Mouse (Mus musculus) neural tube, embryonic 13.5 days (tissue): Measurements from ENCODE around the gene C2cd6. TPM values are rescaled to one million over a fixed set of nuclear protein-coding genes. Genes with fewer than 3 reads are reported as not detected.
A peak's percentile ranks its signal among the peaks of the same experiment; 100 is the strongest.

Experiments
- ATAC-seq: fragments of 200-750 bp; cut with Nextera tagmentation; 2 replicates; pipeline ENCODE4 v1.8.0; 2017; ENCODE audit warnings: low read depth, mild to moderate bottlenecking, moderate TSS enrichment, moderate library complexity
- H3K27ac ChIP-seq: fragments of 300-500 bp; sonication (generic); replicated peaks from 2 replicates; pipeline ENCODE4 v1.5.1; 2015; ENCODE audit warnings: moderate library complexity, mild to moderate bottlenecking, inconsistent platforms
- H3K27me3 ChIP-seq: fragments of 300-500 bp; sonication (generic); 2 replicates; pipeline ENCODE4 v1.6.1; 2015; ENCODE audit warnings: mild to moderate bottlenecking, inconsistent platforms
- H3K36me3 ChIP-seq: fragments of 300-500 bp; sonication (generic); 2 replicates; pipeline ENCODE4 v1.6.1; 2015; ENCODE audit warnings: mild to moderate bottlenecking, inconsistent platforms
- H3K4me1 ChIP-seq: fragments of 300-500 bp; sonication (generic); replicated peaks from 2 replicates; pipeline ENCODE4 v1.6.1; 2015; ENCODE audit warnings: inconsistent platforms
- H3K4me2 ChIP-seq: fragments of 300-500 bp; sonication (generic); 2 replicates; pipeline ENCODE4 v1.6.1; 2015; ENCODE audit warnings: inconsistent platforms, mild to moderate bottlenecking, moderate library complexity
- H3K4me3 ChIP-seq: fragments of 300-500 bp; sonication (generic); 2 replicates; pipeline ENCODE4 v1.5.1; 2015; ENCODE audit warnings: mild to moderate bottlenecking, inconsistent platforms
- H3K9ac ChIP-seq: fragments of 300-500 bp; sonication (generic); 2 replicates; pipeline ENCODE4 v1.6.1; 2015; ENCODE audit warnings: moderate library complexity, mild to moderate bottlenecking, inconsistent platforms
- H3K9me3 ChIP-seq: fragments of 300-500 bp; sonication (generic); 2 replicates; pipeline ENCODE4 v1.6.1; 2016; ENCODE audit warnings: inconsistent platforms
- WGBS: fragments of 180-500 bp; shearing (Covaris S2); methylation state at CpG from one replicate; pipeline ENCODE4 v1.1.7; 2015; 5-methylcytosine and 5-hydroxymethylcytosine counted together
- polyA plus RNA-seq: library from polyadenylated mRNA; unstranded; fragments of >200 nt; fragmentation: Nextera tagmentation; extraction: Ambion mirVana; gene quantifications from 2 replicates; pipeline ENCODE4 v1.2.1, GENCODE M21; 2015

C2cd6 gene
- polyA plus RNA-seq, 1 experiment from 2014 or later = not detected

- no peaks in the 10 kb centered on the region for H3K36me3 ChIP-seq
- ATAC-seq = no peak
- H3K9ac ChIP-seq = no peak overlapping the region
- H3K4me3 ChIP-seq = no peak overlapping the region
- H3K9me3 ChIP-seq = no peaks in the 10 kb centered on the region
- no peaks in the 10 kb centered on the region for H3K27me3 ChIP-seq
- no peak overlapping the region for H3K4me2 ChIP-seq
- H3K4me1 ChIP-seq = no peaks in the 10 kb centered on the region
- 73% methylated on average over 2 of the region's 2 CpGs for WGBS
- no peak overlapping the region for H3K27ac ChIP-seq
These were observed 43.4 kb downstream of the C2cd6 start for GRCm38 (mm10) chr1:59051306-59051705.

DNA sequence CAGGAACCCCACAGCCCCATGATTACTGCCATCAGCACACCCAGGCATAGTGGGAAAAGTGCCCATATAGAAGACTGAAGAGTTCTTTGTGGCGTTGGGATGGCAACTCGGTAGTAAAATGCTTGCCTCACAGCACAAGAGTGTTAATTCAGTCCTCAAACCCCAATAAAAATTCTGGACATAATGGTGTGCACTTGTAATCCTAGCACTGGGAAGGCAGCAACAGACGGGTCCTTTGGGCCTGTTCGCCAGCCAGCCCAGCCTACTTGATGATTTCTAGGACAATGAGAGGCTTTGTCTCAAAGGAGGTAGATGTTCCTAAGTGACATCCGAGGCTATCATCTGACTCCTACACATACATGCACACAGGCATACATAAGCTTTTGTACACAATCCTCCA lies 57.0 kb downstream of the C2cd6 start:
- ATAC-seq = peak; percentile 59; the same call in 1 of the 2 replicates
- no peak overlapping the region for H3K4me2 ChIP-seq
- H3K36me3 ChIP-seq = no peaks in the 10 kb centered on the region
- no peak overlapping the region for H3K27ac ChIP-seq
- H3K27me3 ChIP-seq = no peaks in the 10 kb centered on the region
- no peaks in the 10 kb centered on the region for H3K4me1 ChIP-seq
- 44% methylated on average over 5 of the region's 5 CpGs for WGBS
- H3K9ac ChIP-seq = no peak overlapping the region
- H3K9me3 ChIP-seq = no peaks in the 10 kb centered on the region
- H3K4me3 ChIP-seq = no peak overlapping the region

GRCm38 (mm10) chr1:59021556-59021955 lies 73.1 kb downstream of the C2cd6 start:
- H3K27ac ChIP-seq = no peak overlapping the region
- 76% methylated on average over 3 of the region's 3 CpGs for WGBS
- ATAC-seq = no peak

DNA sequence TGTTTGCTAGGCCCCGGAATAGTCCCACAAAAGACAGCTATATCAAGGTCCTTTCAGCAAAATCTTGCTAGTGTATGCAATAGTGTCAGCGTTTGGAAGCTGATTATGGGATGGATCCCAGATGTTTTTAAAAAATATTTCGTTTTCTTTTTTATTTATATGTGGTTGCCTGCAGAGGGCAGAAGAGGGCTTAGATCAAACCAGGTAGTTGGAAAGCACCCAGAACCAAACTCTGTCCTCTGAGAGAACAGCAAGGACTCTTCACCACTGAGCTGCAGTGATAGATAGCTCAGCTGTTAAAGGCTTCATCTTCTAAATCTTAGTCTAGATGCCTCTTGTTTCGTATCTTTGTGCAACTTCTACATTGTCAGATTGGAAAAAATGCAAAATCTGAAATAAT lies 85.5 kb downstream of the C2cd6 start:
- H3K4me2 ChIP-seq = no peak overlapping the region
- H3K9me3 ChIP-seq = no peaks in the 10 kb centered on the region
- no peaks in the 10 kb centered on the region for H3K36me3 ChIP-seq
- H3K27me3 ChIP-seq = no peaks in the 10 kb centered on the region
- ATAC-seq = no peak
- no peaks in the 10 kb centered on the region for H3K4me1 ChIP-seq
- H3K27ac ChIP-seq = no peak overlapping the region
- H3K4me3 ChIP-seq = no peak overlapping the region
- WGBS = 49% methylated on average over 4 of the region's 4 CpGs
- no peak overlapping the region for H3K9ac ChIP-seq

More at GRCm38 (mm10) chr1:59021556-59021955, 73.1 kb downstream of the C2cd6 start:
- no peak overlapping the region for H3K9ac ChIP-seq
- no peaks in the 10 kb centered on the region for H3K4me1 ChIP-seq
- no peak overlapping the region for H3K4me3 ChIP-seq
- no peaks in the 10 kb centered on the region for H3K9me3 ChIP-seq
- no peaks in the 10 kb centered on the region for H3K36me3 ChIP-seq
- H3K27me3 ChIP-seq = no peaks in the 10 kb centered on the region
- H3K4me2 ChIP-seq = no peak overlapping the region

Other genes with a start within 250 kb of the C2cd6 start
- 15.4 and 15.9 TPM in 2 replicates for gene Trak2, start 121.5 kb downstream of the C2cd6 start, polyA plus RNA-seq
- 72.9 and 82.3 TPM in 2 replicates for gene Stradb, start 121.4 kb downstream of the C2cd6 start, polyA plus RNA-seq
- gene Tmem237, start 25.5 kb upstream of the C2cd6 start, polyA plus RNA-seq = 38.0 and 42.7 TPM in 2 replicates
- gene Mpp4, start 68.5 kb upstream of the C2cd6 start, polyA plus RNA-seq = 0.71 and 1.2 TPM in 2 replicates
- gene Als2, start 142.3 kb upstream of the C2cd6 start, polyA plus RNA-seq = 14.8 and 15.9 TPM in 2 replicates
- 0.40 and 1.0 TPM in 2 replicates for gene Cdk15, start 162.0 kb upstream of the C2cd6 start, polyA plus RNA-seq